10 mouse cellular contexts compared by ENCODE assay signal in genomic region chrX:48093555-48093954, GRCm38 (mm10). TPM values are rescaled to one million over a fixed set of nuclear protein-coding genes. Genes with fewer than 3 reads are reported as not detected.
DNase-seq lines count a peak whose midpoint lies in the region; ATAC-seq and TF ChIP-seq lines count a peak whose summit lies in the region.
"Had no signal": no experiment of that assay in that cellular context is flagged by ENCODE, and none has a peak within 500 bp of the region (broad histone marks: within the 10 kb centered on the region; RNA-seq: fewer than 3 reads in every experiment).

No protein-coding gene starts in this region.

- no peak overlapping the region for H3K4me3 ChIP-seq in lung, embryonic 14.5 days (ENCODE audit: low read depth, low read length)
- no peak overlapping the region for H3K4me3 ChIP-seq in limb, embryonic 10.5 days

- peak; percentile 42; the same call in 1 of the 2 replicates for ATAC-seq in lung, embryonic 14.5 days (ENCODE audit: insufficient read depth)
- ATAC-seq: forebrain, embryonic 14.5 days had no signal

- intact Hi-C loops in gastrocnemius, postnatal 14 days (cut with DNase I; ENCODE audit: low total_unique reads), result no loop called here

- H3K4me2 ChIP-seq in lung, embryonic 14.5 days, result no peak overlapping the region

- no peaks in the 10 kb centered on the region for H3K27me3 ChIP-seq in lung, embryonic 14.5 days (ENCODE audit: insufficient read depth, low read length)
- peaks cover 23% of the 10 kb centered on the region; the same call in 1 of the 2 replicates for H3K27me3 ChIP-seq in limb, embryonic 10.5 days (ENCODE audit: low read depth, poor library complexity, severe bottlenecking)

- WGBS in lung, embryonic 14.5 days, result 38% methylated on average over 3 of the region's 3 CpGs
- 46% methylated on average over 3 of the region's 3 CpGs for WGBS in limb, embryonic 10.5 days

- no peak overlapping the region for H3K9ac ChIP-seq in lung, embryonic 14.5 days

- H3K36me3 ChIP-seq in lung, embryonic 14.5 days (ENCODE audit: insufficient read depth), result no peaks in the 10 kb centered on the region
- no peaks in the 10 kb centered on the region for H3K36me3 ChIP-seq in limb, embryonic 10.5 days

- H3K4me1 ChIP-seq in lung, embryonic 14.5 days (ENCODE audit: insufficient read depth), result no peaks in the 10 kb centered on the region; the same call in 1 of the 2 replicates
- no peaks in the 10 kb centered on the region for H3K4me1 ChIP-seq in limb, embryonic 10.5 days

- H3K9me3 ChIP-seq in lung, embryonic 14.5 days (ENCODE audit: low read depth, low read length), result no peaks in the 10 kb centered on the region
- H3K9me3 ChIP-seq in limb, embryonic 10.5 days (replicated peaks), result no peaks in the 10 kb centered on the region

- DNase-seq in gastrocnemius, postnatal 14 days, result peak; percentile 23
- no peak for DNase-seq in gastrocnemius, adult 8-10 months (ENCODE audit: low spot score in 2 of 2)
- DNase-seq in lung, embryonic 14.5 days, result peak; percentile 37
- DNase-seq in lung, postnatal 36 days, result no peak
- peak; percentile 44 for DNase-seq in brain, adult 2 months (ENCODE audit: low read depth, low spot score)
- peak; percentile 14 to 22 for DNase-seq in thymus, postnatal 10 days (ENCODE audit: low spot score in 2 of 2)
- no peak for DNase-seq in limb, embryonic 10.5 days (ENCODE audit: low spot score)
- no peak for DNase-seq in right cerebral cortex, postnatal 36 days (ENCODE audit: low spot score in 2 of 2)
- DNase-seq: layer of hippocampus, postnatal 36 days had no signal

- peak; percentile 58 for TF ChIP-seq CTCF in lung, embryonic 14.5 days (IDR thresholded peaks at IDR 0.05; ENCODE audit: low read depth)

- H3K27ac ChIP-seq in lung, embryonic 14.5 days (ENCODE audit: low read depth), result no peak overlapping the region
- H3K27ac ChIP-seq in limb, embryonic 10.5 days, result no peak overlapping the region

RNA-seq across cellular contexts. Expression of gene Xpnpep2, which starts 15.0 kb away (rescaled TPM):
- total RNA-seq in gastrocnemius, postnatal 14 days (2021), result 1 to 10 TPM in 1 of 2 experiments, under 1 TPM in 1; 0.49 to 1.7 TPM
- total RNA-seq in gastrocnemius, adult 8-10 months (2022), result under 1 TPM; 0.34 to 0.40 (median 0.37) TPM
- polyA plus RNA-seq in lung, embryonic 14.5 days (2014; fragmentation: Nextera tagmentation; extraction: Ambion mirVana), result 1.3 and 1.5 TPM in 2 replicates
- 0.43 and 2.6 TPM in 2 replicates for polyA plus RNA-seq in limb, embryonic 10.5 days (2016; fragmentation: Nextera tagmentation; extraction: Ambion mirVana)

RNA-seq across cellular contexts. Expression of gene Sash3, which starts 52.7 kb away (rescaled TPM):
- total RNA-seq in gastrocnemius, postnatal 14 days (2021), result under 1 TPM; 0.51 to 0.55 TPM
- under 1 TPM in 3 of 4 experiments, not detected in 1; 0.10 to 0.46 (median 0.18) TPM for total RNA-seq in gastrocnemius, adult 8-10 months (2022)
- polyA plus RNA-seq in lung, embryonic 14.5 days (2014; fragmentation: Nextera tagmentation; extraction: Ambion mirVana), result 2.1 and 2.6 TPM in 2 replicates
- 0.75 and 0.87 TPM in 2 replicates for polyA plus RNA-seq in limb, embryonic 10.5 days (2016; fragmentation: Nextera tagmentation; extraction: Ambion mirVana)

RNA-seq across cellular contexts. Expression of gene Apln, which starts 58.9 kb away (rescaled TPM):
- 10 to 100 TPM in 1 of 2 experiments, 1 to 10 TPM in 1; 9.1 to 16.8 TPM for total RNA-seq in gastrocnemius, postnatal 14 days (2021)
- under 1 TPM; 0.21 to 0.54 (median 0.30) TPM for total RNA-seq in gastrocnemius, adult 8-10 months (2022)
- 15.7 and 16.2 TPM in 2 replicates for polyA plus RNA-seq in lung, embryonic 14.5 days (2014; fragmentation: Nextera tagmentation; extraction: Ambion mirVana)
- 4.8 and 5.1 TPM in 2 replicates for polyA plus RNA-seq in limb, embryonic 10.5 days (2016; fragmentation: Nextera tagmentation; extraction: Ambion mirVana)

Comparison
In these comparisons a context has a peak if more than half of its experiments do, and no peak if none do; other contexts are left out.
1. DNase-seq: peak in gastrocnemius, postnatal 14 days (single experiment), lung, embryonic 14.5 days (single experiment), brain, adult 2 months (single experiment) and thymus, postnatal 10 days (2 of 2); none in gastrocnemius, adult 8-10 months (0 of 2), lung, postnatal 36 days (single experiment), limb, embryonic 10.5 days (single experiment) and right cerebral cortex, postnatal 36 days (0 of 2).
2. RNA of gene Apln, which starts 58.9 kb away (total RNA-seq): 9.1 to 16.8 TPM in gastrocnemius, postnatal 14 days; 0.21 to 0.54 TPM in gastrocnemius, adult 8-10 months; every median in the first group is over 4 times any median in the second.